Mouse (Mus musculus) limb, embryonic 13.5 days (tissue): ENCODE measurements around the gene Ubr2. TPM values are rescaled to one million over a fixed set of nuclear protein-coding genes. Genes with fewer than 3 reads are reported as not detected.

Experiments
- ATAC-seq: fragments of 200-750 bp; cut with Nextera tagmentation; 2 replicates; pipeline ENCODE4 v1.8.0; 2017; ENCODE audit warnings: low read depth, moderate number of reproducible peaks, moderate TSS enrichment; ENCODE audit not compliant: low FRiP score
- H3K27ac ChIP-seq: fragments of 300-500 bp; sonication (generic); 2 replicates; pipeline ENCODE4 v1.5.1; 2015; ENCODE audit warnings: inconsistent platforms, mild to moderate bottlenecking, moderate library complexity
- H3K27me3 ChIP-seq: fragments of 300-500 bp; sonication (generic); 2 replicates; pipeline ENCODE4 v1.6.1; 2015; ENCODE audit warnings: mild to moderate bottlenecking, inconsistent platforms
- H3K36me3 ChIP-seq: fragments of 300-500 bp; sonication (generic); 2 replicates; pipeline ENCODE4 v1.6.1; 2015; ENCODE audit warnings: inconsistent platforms, mild to moderate bottlenecking, moderate library complexity
- H3K4me1 ChIP-seq: fragments of 300-500 bp; sonication (generic); 2 replicates; pipeline ENCODE4 v1.6.1; 2015; ENCODE audit warnings: inconsistent platforms
- H3K4me2 ChIP-seq: fragments of 300-500 bp; sonication (generic); replicated peaks from 2 replicates; pipeline ENCODE4 v1.6.1; 2015; ENCODE audit warnings: inconsistent platforms, mild to moderate bottlenecking, moderate library complexity
- H3K4me3 ChIP-seq: fragments of 300-500 bp; sonication (generic); 2 replicates; pipeline ENCODE4 v1.5.1; 2015; ENCODE audit warnings: moderate library complexity, mild to moderate bottlenecking, inconsistent platforms
- H3K9ac ChIP-seq: fragments of 300-500 bp; sonication (generic); 2 replicates; pipeline ENCODE4 v1.6.1; 2015; ENCODE audit warnings: mild to moderate bottlenecking, inconsistent platforms
- H3K9me3 ChIP-seq: fragments of 300-500 bp; sonication (generic); 2 replicates; pipeline ENCODE4 v1.6.1; 2016; ENCODE audit warnings: inconsistent platforms
- WGBS: fragments of 180-500 bp; shearing (Covaris S2); methylation state at CpG from one replicate; pipeline ENCODE4 v1.1.7; 2015; 5-methylcytosine and 5-hydroxymethylcytosine counted together
- polyA plus RNA-seq: library from polyadenylated mRNA; unstranded; fragments of >200 nt; fragmentation: Nextera tagmentation; extraction: Ambion mirVana; gene quantifications from 2 replicates; pipeline ENCODE4 v1.2.1, GENCODE M21; 2015

Gene Ubr2
- polyA plus RNA-seq, 1 experiment from 2014 or later = 18.0 TPM

DNA sequence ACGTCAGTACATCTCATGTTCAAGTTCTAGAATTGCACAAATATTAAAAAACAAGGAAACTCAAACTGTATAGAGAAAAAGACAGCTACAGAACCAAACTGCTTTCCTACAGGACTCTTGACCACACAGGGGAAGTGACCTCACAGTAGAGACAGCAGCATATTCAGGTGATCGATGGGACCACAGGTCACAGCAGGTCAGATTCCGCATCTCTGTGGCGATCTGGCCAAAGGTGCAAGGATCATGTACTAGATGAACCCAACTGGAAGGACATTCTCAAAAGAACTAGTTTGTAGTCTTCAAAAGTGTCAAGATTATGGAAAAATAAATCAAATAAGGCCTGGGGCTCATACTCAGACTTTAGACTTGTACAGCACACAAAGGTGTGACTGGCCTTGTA, 11.5 kb downstream of the Ubr2 start:
- no peak for ATAC-seq
- H3K9ac ChIP-seq = no peak overlapping the region
- WGBS = 89% methylated on average over 4 of the region's 4 CpGs

DNA sequence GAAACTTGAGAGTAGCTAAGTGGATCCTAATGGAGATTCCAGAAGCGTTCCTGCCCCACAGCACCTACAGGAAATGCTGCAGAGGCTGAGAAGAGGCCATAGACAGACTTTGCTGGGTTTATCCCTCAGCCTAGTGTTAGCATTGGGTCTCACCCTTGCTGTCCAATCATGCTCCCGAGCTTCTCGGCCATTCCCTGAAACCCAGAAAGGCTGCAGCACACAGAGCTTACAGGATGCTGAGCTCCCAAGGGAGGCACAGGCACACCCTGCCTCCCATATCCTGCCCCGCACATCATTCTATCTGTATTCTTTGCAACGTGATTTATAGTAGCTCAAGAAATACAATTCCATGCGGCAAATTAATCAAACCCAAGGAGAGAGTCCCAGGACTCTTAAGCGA, 13.9 kb downstream of the Ubr2 start:
- Histone ChIP-seq H3K27me3 (no peaks in the 10 kb centered on the region), H3K9ac (no peak overlapping the region), H3K4me1 (no peaks in the 10 kb centered on the region), H3K4me2 (no peak overlapping the region), H3K27ac (no peak overlapping the region), H3K36me3 (peaks cover 82% of the 10 kb centered on the region), H3K4me3 (no peak overlapping the region), H3K9me3 (no peaks in the 10 kb centered on the region)
- WGBS = 70% methylated on average over 7 of the region's 7 CpGs
- no peak for ATAC-seq

More for the DNA sequence above, 11.5 kb downstream of the Ubr2 start:
- no peaks in the 10 kb centered on the region for H3K4me1 ChIP-seq
- H3K36me3 ChIP-seq = peaks cover 59% of the 10 kb centered on the region
- no peak overlapping the region for H3K4me3 ChIP-seq
- no peak overlapping the region for H3K4me2 ChIP-seq
- H3K27ac ChIP-seq = no peak overlapping the region
- H3K9me3 ChIP-seq = no peaks in the 10 kb centered on the region
- H3K27me3 ChIP-seq = no peaks in the 10 kb centered on the region

DNA sequence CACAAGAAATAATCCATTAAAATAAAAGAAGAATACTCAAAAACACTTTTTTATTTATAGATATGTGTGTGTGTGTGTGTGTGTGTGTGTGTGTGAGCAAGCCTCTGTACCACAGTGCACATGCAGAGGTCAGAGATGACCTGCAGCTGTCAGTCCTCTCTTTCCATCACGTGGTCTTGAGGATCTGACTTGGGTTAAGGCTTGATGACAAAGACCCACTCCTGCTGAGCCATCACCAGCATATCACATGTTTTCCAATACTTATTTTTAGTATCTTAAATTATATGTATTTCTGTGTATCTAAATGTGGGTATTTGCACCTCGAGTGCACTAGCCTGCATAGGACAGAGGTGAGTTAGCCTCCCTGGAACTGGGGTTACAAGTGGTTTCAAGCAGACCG, 14.7 kb downstream of the Ubr2 start:
- WGBS = 79% methylated on average over 3 of the region's 3 CpGs

DNA sequence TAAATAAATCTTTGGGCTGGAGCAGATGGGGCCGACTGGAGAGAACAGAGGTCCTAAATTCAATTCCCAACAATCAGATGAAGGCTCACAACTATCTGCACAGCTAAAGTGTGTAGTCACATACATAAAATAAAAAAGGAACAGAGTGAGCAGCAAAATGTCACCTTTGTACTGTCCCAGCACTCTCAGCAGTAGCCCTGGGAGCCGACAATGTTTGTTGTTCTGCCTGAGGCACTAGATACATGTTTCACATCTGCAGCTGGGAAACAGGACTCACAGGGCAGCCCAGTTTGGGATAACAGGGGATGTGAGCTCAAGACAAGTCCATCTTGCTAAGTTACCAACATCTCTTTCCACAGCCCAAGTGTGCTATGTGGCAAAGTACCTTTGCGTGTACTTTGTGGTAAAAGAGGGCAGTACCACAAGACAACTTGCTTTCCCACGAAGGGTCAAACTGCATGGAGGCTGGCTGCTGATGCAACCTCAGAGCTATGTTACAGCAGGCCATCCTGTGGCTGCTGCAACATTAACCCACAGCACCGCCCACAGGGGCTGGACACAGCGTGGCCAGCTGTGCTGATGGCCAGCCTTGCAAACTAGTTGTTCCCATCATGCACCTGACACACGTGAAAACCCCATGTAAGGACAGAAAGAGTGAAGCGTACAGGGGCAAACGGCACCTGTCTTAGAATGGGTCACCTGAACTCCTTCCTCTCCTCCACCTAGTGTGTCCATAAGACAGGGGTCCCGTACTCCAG, 15.5 kb downstream of the Ubr2 start:
- H3K9me3 ChIP-seq = no peaks in the 10 kb centered on the region
- H3K9ac ChIP-seq = no peak overlapping the region
- ATAC-seq = no peak
- 72% methylated on average over 10 of the region's 10 CpGs for WGBS
- no peak overlapping the region for H3K4me2 ChIP-seq
- H3K4me3 ChIP-seq = no peak overlapping the region
- H3K27me3 ChIP-seq = no peaks in the 10 kb centered on the region
- H3K4me1 ChIP-seq = no peaks in the 10 kb centered on the region
- peaks cover 90% of the 10 kb centered on the region for H3K36me3 ChIP-seq
- H3K27ac ChIP-seq = no peak overlapping the region

More for the DNA sequence above, 14.7 kb downstream of the Ubr2 start:
- H3K9ac ChIP-seq = no peak overlapping the region
- no peak overlapping the region for H3K4me2 ChIP-seq
- no peaks in the 10 kb centered on the region for H3K9me3 ChIP-seq
- H3K27ac ChIP-seq = no peak overlapping the region
- no peaks in the 10 kb centered on the region for H3K27me3 ChIP-seq
- H3K36me3 ChIP-seq = peaks cover 90% of the 10 kb centered on the region
- H3K4me3 ChIP-seq = no peak overlapping the region
- no peak for ATAC-seq
- H3K4me1 ChIP-seq = no peaks in the 10 kb centered on the region

DNA sequence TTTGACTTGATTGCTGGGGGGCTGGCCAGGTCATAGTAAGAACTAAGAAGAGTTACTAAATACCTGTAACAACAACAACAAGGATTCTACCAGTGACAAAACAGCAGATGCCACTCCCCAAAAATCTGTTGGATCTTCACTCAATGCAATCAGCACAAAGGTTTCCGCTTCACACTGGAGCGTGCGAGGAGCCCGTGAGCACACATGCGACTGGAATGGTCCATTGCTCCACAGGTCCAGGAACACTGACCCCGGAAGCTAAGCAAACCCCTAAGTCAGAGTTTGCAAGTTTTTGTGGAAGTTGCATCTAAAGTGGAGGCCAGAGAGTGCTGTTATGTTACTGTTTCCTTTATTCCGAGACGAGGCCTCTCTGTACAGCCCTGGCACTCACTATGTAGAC, 16.7 kb downstream of the Ubr2 start:
- Histone ChIP-seq H3K4me2 (no peak overlapping the region), H3K4me1 (no peaks in the 10 kb centered on the region), H3K27me3 (no peaks in the 10 kb centered on the region), H3K27ac (no peak overlapping the region), H3K4me3 (no peak overlapping the region), H3K9ac (no peak overlapping the region), H3K36me3 (peaks cover 89% of the 10 kb centered on the region), H3K9me3 (no peaks in the 10 kb centered on the region)
- no peak for ATAC-seq
- WGBS = 96% methylated on average over 8 of the region's 8 CpGs

DNA sequence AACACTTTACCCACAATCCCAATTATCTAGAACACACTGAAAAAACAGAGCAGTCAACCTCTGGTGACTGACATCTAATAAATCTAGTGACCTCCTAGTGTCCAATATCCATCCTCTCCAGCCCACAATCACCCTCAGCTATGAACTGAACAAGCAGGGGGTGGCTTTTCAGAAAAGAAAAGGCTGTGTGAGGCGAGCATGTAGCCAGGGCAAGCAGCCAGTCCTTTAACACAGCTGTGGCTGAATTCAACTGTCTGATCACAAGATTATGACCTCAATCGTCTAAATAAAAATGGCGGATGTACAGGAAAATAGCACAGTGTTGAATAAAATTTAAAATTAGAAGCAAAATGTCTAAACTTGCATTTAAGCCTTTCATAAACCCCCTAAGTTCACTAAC, 22.7 kb downstream of the Ubr2 start:
- no peak for ATAC-seq
- 89% methylated on average over 3 of the region's 3 CpGs for WGBS
- Histone ChIP-seq H3K4me1 (no peaks in the 10 kb centered on the region), H3K9me3 (no peaks in the 10 kb centered on the region), H3K4me2 (no peak overlapping the region), H3K27ac (no peak overlapping the region), H3K4me3 (no peak overlapping the region), H3K9ac (no peak overlapping the region), H3K27me3 (no peaks in the 10 kb centered on the region), H3K36me3 (peaks cover 95% of the 10 kb centered on the region)

DNA sequence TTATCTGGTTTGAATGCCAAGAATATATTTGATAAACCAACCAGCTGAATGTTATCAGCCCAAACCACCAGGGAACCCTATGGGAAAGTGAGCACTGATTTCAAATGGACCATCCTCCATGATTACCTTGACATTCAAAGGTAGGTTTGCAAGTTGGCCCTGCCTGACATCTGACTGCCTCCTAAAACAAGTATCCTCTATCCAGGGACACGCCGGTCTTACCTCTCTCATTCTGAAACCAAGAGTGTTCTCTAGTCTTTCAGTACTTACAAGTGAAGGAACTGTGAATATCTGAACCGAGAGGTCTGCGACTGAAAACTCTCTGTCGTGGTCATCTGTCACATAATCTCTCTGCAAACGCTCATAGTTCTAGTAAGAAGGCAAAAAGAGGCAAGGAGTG, 30.3 kb downstream of the Ubr2 start:
- ATAC-seq = no peak
- no peak overlapping the region for H3K27ac ChIP-seq
- 94% methylated on average over 6 of the region's 6 CpGs for WGBS
- 0 out of 2 replicates have a peak, but pooled peaks cover 4% of the 10 kb centered on the region for H3K9me3 ChIP-seq
- peaks cover 99% of the 10 kb centered on the region for H3K36me3 ChIP-seq
- no peak overlapping the region for H3K9ac ChIP-seq
- H3K4me1 ChIP-seq = no peaks in the 10 kb centered on the region
- no peak overlapping the region for H3K4me3 ChIP-seq
- no peaks in the 10 kb centered on the region for H3K27me3 ChIP-seq
- no peak overlapping the region for H3K4me2 ChIP-seq

DNA sequence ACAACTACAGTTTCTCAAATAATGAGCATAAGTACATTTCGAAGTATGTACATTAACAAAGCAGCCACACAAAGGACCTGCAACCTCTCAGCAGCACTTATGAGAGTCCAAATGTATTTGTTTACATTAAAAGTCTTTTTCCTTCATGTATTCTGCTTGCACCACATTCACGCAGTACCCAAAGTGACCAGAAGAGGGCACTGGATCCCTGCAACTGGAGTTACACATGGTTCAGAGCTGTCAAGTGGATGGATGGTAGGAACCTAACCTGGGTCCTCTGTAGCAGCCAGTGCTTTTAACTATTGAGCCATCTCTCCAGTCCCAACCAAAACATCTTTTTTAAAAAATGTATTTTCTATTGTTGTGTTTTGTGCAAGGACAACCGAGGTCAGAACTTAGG, 35.2 kb downstream of the Ubr2 start:
- Histone ChIP-seq H3K9ac (no peak overlapping the region), H3K4me3 (no peak overlapping the region), H3K9me3 (0 out of 2 replicates have a peak, but pooled peaks cover 4% of the 10 kb centered on the region), H3K27ac (no peak overlapping the region), H3K4me1 (no peaks in the 10 kb centered on the region), H3K27me3 (no peaks in the 10 kb centered on the region), H3K4me2 (no peak overlapping the region), H3K36me3 (peaks cover 98% of the 10 kb centered on the region)
- no peak for ATAC-seq
- 69% methylated on average over 3 of the region's 3 CpGs for WGBS

DNA sequence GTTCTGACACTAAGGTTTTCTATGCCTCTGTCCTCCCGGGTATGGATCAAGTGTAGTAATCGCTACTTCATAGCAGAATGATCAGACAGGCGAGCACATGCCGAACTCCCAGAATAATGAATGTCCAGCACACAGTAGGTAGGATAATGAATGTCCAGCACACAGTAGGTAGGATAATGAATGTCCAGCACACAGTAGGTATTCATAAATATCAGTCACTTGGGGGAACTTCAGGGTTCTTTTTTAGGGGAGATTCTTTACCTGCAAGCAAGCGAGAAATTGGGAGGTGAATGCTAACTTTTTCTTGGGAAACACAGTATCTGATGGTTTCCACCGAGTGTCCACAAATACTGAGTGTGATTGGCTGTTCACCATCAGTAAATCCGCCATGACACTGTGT, 37.8 kb downstream of the Ubr2 start:
- Histone ChIP-seq H3K4me2 (no peak overlapping the region), H3K4me3 (no peak overlapping the region), H3K9ac (no peak overlapping the region), H3K27me3 (no peaks in the 10 kb centered on the region), H3K36me3 (peaks cover 97% of the 10 kb centered on the region), H3K27ac (no peak overlapping the region), H3K4me1 (no peaks in the 10 kb centered on the region), H3K9me3 (0 out of 2 replicates have a peak, but pooled peaks cover 4% of the 10 kb centered on the region)
- WGBS = 90% methylated on average over 7 of the region's 7 CpGs
- ATAC-seq = no peak

DNA sequence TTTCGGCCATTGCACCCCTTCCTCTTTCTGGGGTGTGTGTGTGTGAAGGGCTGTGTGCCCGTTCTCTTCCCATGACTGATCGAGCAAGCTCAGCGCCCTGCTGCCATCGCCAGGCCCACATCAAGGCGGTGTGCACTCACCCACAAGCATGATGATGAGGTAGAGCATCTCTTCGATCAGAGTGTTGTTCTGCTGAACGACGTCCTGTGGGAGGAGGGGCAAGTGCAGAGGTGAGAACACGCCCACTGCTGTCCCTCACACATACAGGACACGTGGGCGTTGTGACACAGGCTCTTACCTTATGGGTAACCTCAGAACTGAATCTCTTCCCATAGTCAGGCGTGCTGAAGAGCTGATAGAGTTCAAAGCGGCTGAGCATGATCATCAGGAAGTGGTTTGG, 43.5 kb downstream of the Ubr2 start:
- Histone ChIP-seq H3K4me1 (no peaks in the 10 kb centered on the region), H3K9me3 (no peaks in the 10 kb centered on the region), H3K36me3 (peaks cover 99% of the 10 kb centered on the region), H3K27me3 (no peaks in the 10 kb centered on the region), H3K9ac (no peak overlapping the region), H3K4me3 (no peak overlapping the region), H3K27ac (no peak overlapping the region), H3K4me2 (no peak overlapping the region)
- WGBS = 86% methylated on average over 14 of the region's 14 CpGs
- ATAC-seq = no peak

DNA sequence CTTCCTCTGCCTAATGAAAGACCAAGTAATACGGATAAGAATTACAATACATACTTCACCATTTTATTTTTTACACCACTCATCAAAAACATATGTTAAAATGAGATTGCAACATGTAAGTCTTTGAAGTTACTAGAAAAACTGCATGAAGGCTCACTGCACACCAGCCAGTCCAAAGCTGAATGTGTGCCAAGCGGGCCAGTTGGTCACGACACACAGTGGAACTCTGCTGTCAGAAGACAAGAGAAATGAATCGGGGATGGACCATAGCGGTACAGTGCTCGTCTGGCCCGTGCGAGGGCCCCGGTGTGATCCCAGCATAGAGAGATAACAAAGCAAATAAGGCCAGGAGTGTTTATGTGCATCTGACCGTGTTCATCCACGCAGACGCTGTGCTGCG, 47.2 kb downstream of the Ubr2 start:
- H3K9me3 ChIP-seq = no peaks in the 10 kb centered on the region
- H3K27ac ChIP-seq = no peak overlapping the region
- WGBS = 87% methylated on average over 13 of the region's 13 CpGs
- no peak overlapping the region for H3K9ac ChIP-seq
- peaks cover 100% of the 10 kb centered on the region for H3K36me3 ChIP-seq
- H3K4me3 ChIP-seq = no peak overlapping the region
- no peak overlapping the region for H3K4me2 ChIP-seq
- ATAC-seq = no peak
- H3K4me1 ChIP-seq = no peaks in the 10 kb centered on the region
- H3K27me3 ChIP-seq = no peaks in the 10 kb centered on the region

DNA sequence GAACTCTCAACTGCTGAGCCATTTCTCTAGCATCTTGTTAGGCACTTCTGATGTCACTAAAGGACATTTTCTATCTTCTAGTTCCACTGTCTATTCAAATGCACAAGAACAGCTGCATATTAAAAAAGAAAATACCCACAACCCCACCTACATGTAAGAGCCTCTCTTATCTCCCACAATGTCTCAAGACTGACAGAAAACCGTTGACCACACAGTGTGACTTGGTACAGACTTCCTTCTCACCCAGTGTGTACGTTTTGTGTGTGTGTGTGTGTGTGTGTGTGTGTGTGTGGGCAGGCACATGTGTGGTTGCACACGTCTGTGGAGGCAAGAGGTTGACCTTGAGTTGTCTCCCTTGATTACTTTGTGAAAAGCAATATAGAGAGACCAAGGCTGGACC, 48.2 kb downstream of the Ubr2 start:
- no peak overlapping the region for H3K4me3 ChIP-seq
- H3K9ac ChIP-seq = no peak overlapping the region
- H3K4me2 ChIP-seq = no peak overlapping the region
- H3K27ac ChIP-seq = no peak overlapping the region
- no peaks in the 10 kb centered on the region for H3K27me3 ChIP-seq
- 77% methylated on average over 3 of the region's 3 CpGs for WGBS
- H3K36me3 ChIP-seq = peaks cover 100% of the 10 kb centered on the region
- H3K9me3 ChIP-seq = no peaks in the 10 kb centered on the region
- no peaks in the 10 kb centered on the region for H3K4me1 ChIP-seq
- no peak for ATAC-seq

DNA sequence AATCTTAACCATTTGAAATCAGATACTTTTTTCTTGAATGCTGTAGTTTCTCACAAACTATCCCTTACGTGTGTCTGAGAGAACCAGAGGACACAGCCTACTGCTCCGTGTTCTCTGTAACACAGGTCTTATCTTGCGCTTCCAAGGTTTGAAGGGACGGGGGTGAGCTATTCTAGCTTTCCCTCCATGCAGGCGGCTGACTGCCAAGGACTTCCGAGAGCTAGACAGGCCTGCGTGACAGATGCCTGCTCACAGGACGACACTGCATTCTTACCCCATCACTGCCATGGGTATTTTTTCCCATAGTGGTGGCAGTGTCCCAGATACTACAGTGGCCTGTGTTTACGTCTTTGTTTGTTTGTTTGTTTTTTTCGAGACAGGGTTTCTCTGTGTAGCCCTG, 50.1 kb downstream of the Ubr2 start:
- 91% methylated on average over 10 of the region's 10 CpGs for WGBS

More for the DNA sequence above, 50.1 kb downstream of the Ubr2 start:
- no peak overlapping the region for H3K27ac ChIP-seq
- no peak for ATAC-seq
- peaks cover 99% of the 10 kb centered on the region for H3K36me3 ChIP-seq
- no peak overlapping the region for H3K9ac ChIP-seq
- no peaks in the 10 kb centered on the region for H3K4me1 ChIP-seq
- no peak overlapping the region for H3K4me2 ChIP-seq
- H3K4me3 ChIP-seq = no peak overlapping the region
- H3K27me3 ChIP-seq = no peaks in the 10 kb centered on the region
- no peaks in the 10 kb centered on the region for H3K9me3 ChIP-seq
